Mouse (Mus musculus): ENCODE data around the gene Mcts2.

Mcts2 gene

GRCm38 (mm10) chr2:152726751-152727335 is 40.0 kb downstream of the Mcts2 start:
- no peak for DNase-seq

GRCm38 (mm10) chr2:152727795-152728510 is 41.1 kb downstream of the Mcts2 start:
- peak; percentile 77 for DNase-seq

GRCm38 (mm10) chr2:152728594-152728993 is 41.8 kb downstream of the Mcts2 start:
- peak; percentile 53 for DNase-seq

GRCm38 (mm10) chr2:152729013-152729635 is 42.3 kb downstream of the Mcts2 start:
- peak; percentile 89 for DNase-seq

- DNase-seq = peak; percentile 64
Observed at GRCm38 (mm10) chr2:152729636-152730020, 42.8 kb downstream of the Mcts2 start.

- DNase-seq = peak; percentile 47
Observed at GRCm38 (mm10) chr2:152733201-152733600, 46.4 kb downstream of the Mcts2 start.

GRCm38 (mm10) chr2:152734501-152734900 is 47.7 kb downstream of the Mcts2 start:
- DNase-seq = no peak

GRCm38 (mm10) chr2:152734984-152735383 is 48.1 kb downstream of the Mcts2 start:
- DNase-seq = peak; percentile 97

GRCm38 (mm10) chr2:152736090-152736601 is 49.3 kb downstream of the Mcts2 start, which contains the start of gene Id1:
Id1 (plus strand) TSS chr2:152736251.
- peak; percentile 95 for DNase-seq

- peak; percentile 38 for DNase-seq
Observed at GRCm38 (mm10) chr2:152736748-152737147, 49.9 kb downstream of the Mcts2 start.
